Mouse (Mus musculus) embryonic fibroblast, embryonic 13.5 days (primary cell): Measurements from ENCODE around the gene Carns1.

Experiments
- CTCF ChIP-seq: IDR thresholded peaks from 2 replicates; pipeline ENCODE4 v1.5.1; 2011; ENCODE audit warnings: mild to moderate bottlenecking, control low read depth, low read length, moderate library complexity, borderline replicate concordance; ENCODE audit not compliant: insufficient read depth
- POLR2A ChIP-seq: IDR thresholded peaks from 2 replicates; pipeline ENCODE4 v1.6.1; 2011; ENCODE audit warnings: low read depth, mild to moderate bottlenecking, control low read depth, low read length, moderate library complexity

DNA sequence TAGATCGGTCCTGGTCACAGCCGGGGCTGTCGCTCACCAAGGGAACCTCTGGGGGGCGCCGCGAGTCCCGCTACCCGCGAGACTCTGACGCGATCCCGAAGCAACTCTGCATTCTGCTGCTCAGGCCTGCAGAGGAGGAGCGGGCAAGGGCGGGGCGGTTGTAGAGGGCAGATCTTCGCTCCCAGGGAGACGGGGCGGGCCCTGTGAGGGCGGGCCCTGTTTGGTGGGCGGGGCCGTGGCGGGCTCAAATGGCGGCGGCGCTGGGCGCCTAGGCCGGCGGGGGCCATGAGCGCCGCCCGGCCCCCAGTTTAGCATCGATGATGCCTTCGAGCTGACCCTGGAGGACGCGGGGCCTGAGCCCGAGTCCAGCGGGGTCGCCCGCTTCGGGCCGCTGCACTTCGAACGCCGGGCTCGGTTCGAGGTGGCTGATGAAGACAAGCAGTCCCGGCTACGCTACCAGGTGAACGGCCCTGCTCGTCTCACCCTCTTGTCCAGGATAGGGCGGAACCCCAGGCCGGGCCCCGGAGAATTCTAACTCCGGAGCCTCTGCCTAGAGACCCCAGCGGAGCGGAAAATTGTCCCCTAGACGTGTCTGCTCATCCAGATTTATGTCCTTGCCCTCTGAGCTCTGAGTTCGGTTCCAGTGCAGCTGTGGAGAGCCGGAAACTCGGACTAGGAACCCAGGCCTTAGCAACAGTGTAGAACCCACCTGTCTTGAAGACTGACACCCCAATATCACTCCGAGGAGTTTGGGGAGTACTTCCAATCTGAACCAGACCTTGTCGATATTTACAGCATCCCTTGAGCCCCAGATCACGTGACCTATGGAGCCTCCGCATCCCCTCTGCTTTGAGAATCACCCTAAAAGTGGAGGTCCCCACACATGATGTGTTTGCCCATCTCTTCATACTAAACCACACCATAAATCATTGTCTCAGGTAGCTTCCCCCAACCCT is 49.3 kb downstream of the Carns1 start, which contains the start of gene Aip:
- peak; percentile 84 for TF ChIP-seq POLR2A
- peak; percentile 42; the same call in 1 of the 2 replicates for TF ChIP-seq CTCF
